Mouse (Mus musculus): Measurements from ENCODE around the gene Coro7.
"Not testable (repeated sequence)": the region's sequence is repeated elsewhere in the genome, so short reads cannot be mapped to it uniquely, and the experiment has no call there.

The Coro7 gene

DNA sequence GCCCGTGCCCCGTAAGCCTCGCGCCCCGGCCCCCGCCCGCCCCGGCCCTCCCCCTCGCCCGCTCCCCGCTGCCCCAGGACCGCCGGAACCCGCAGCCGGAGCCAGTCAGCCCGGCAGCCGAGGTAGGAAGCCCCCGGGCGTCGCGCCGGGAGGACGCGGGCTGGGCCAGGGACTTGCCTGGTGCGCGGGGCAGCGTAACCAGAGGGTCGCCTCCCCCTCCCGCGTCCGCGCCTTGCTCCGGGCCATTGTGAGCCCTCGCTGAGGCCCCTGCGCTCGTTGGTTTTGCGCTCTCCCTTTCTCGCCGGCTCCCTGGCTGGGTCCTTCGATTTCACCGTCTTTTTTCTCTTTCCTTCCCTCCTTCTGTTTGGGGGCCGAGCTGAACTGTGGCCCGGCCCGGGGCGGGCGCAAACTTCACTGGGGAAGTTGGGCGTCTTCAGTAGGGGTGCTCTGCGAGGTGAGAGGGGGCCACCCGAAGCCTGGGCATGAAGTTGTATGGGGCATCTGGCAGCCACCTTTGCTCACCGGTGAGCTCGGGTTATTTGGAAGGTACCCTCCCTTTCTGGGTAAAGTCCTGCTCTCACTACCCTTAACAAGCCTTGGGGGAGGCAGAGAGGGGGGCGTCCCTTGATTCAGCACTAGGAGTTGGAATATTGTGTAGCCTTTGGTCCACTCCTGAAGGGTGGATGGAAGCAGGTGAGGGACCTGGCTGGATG is 84.6 kb downstream of the Coro7 start:
- DNase-seq (ENCODE audit: low spot score) = no peak

DNA sequence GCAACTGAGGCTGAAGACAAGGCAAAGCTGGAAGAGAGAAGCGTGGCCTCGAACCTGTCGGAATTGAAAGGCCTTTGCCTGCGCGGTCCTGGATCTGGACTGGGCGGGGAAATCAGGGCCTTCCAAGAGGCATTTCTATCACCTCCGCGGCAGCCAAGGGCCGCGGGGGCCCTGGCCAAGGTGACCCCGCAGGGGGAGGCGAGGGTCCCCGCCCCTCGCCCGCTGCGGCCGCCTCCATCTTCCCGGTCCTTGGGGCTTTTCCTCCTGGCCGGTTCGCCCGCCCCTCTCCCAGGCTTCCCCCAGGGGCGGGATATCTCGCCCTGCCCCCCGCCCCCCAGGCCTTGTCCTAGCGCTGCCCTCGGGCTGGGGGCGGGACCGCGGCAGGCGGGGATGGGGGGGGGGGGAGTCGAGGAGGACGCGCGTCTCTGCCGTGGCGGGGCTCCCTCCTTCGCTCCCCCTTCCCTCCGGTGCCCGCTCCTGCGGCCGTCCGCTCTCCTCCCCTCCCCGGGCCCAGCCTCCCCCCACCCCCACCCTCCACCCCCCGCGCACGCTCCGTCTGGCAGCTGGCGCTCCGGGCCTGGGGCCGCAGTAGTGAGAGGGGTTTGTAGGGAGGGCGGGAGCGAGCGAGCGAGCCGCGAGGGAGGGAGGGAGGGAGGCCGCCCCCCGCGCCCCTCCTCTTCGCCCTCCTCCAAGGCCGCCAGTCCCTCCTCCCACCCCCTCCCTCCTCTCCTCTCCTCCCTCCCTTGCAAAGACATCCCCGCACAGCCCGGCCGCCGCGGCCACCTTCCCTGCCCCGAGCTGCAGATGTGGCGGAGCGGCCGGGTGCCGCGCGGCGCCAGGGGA is 85.4 kb downstream of the Coro7 start, which contains the start of gene Glis2:
Gene Glis2, plus strand, starts transcription at position 743 of the 843 bp plus-strand sequence.
- DNase-seq (ENCODE audit: low spot score) = peak; percentile 92

DNA sequence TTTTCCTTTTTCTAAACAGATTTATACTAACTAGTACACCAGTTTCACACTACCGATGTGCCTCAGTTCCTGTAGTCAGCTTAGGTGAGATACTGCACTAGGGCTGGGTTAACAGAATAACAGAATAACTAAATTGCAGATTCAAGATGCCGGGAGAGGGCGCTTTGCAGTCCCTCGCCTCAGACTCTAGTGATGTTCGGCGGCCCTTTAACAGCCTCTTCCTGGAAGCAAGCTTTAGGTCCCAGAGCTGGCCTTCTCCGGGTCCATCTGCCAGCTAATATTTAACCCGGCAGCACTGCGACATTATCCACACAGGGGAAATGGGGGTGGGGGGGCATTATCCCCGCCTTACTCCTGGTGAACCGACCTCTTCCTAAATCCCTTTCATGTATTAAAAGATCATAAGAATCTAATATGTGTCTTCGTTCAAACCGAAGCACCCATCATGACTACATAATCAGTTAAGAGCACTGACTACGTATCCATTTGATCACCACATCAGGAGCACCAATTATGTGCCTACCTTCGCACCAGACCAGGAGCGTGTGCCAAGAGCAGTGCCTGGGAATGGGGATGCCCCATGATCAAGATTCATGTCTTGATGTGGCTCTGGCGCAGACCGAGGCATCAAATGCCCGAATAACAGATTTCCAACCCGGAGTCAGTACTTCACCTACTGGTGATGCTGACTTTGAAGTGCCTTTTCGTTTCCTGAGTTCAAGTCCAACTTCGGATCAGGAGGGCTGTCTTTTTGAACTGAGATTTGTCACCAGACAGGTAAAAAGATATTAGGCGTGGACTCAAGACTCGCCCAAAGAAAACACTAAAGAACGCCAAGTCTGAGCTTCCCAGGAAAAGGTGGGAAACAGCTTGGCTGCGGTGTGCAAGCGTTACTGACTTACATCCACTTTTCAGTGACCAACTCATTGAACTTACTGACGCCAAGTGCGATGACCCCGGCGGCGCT is 86.4 kb downstream of the Coro7 start:
- DNase-seq (ENCODE audit: low spot score) = peak; percentile 82

GRCm38 (mm10) chr16:4590236-4590635 is 89.3 kb downstream of the Coro7 start:
- no peak for DNase-seq (ENCODE audit: low spot score)

DNA sequence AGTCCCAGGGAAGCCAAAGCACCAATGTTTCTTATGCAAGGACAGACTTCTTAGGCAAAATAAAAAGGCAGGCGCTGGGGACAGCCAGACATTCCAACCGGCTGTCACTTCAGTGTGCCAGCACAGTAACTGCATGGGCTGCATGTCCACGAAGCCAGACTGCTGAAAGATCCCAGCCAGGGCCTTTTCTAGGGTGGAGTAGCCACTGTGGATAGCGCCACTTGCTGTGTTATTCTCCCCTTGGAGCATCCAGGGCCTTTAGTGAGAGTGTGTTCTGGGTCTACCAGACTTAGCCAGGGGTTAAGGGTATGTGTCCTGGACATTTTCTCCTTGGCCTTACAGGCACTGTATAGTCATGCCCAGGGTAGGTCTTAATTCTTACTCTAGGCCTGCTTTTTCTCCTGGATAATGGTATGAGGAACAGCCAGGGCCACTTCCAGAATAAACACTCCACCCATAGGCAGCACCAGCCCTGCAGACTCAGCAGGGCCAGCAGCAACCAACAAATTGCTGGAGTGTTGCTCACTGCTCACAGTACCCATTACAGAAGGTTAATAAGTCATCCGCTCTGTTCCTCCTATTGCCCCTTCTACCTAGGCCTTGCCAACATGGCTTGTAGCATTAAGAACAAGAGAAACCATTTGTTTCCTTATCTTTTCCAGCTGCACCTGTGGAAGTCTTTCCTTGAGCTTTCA is 91.9 kb downstream of the Coro7 start:
- DNase-seq (ENCODE audit: low spot score) = no peak

- peak; percentile 99 for DNase-seq (ENCODE audit: low spot score)
These were observed 93.0 kb downstream of the Coro7 start for GRCm38 (mm10) chr16:4586531-4587123.

GRCm38 (mm10) chr16:4585642-4586530 is 93.7 kb downstream of the Coro7 start:
- DNase-seq (ENCODE audit: low spot score) = no peak

GRCm38 (mm10) chr16:4584438-4584837 is 95.1 kb downstream of the Coro7 start:
- no peak for DNase-seq (ENCODE audit: low spot score)

DNA sequence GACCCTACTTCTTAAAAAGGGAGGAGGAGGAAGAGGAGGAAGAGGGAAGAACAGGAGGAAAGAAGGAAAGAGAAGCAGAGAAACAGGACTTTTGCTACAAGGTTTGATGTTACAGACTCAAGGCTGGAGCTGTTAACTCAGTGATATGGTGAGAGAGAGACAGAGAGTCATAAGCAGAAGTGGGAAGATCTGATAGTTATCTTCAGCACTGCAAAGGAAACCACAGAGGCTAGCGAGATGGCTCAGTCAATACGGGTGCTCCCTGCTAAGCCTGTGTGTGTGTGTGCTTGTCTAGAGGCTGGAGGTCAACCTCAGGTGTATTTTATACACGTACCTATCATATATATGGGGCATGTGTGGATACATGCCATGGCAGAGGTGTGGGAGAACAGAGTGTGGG is 95.8 kb downstream of the Coro7 start:
- DNase-seq (ENCODE audit: low spot score) = no peak

GRCm38 (mm10) chr16:4581179-4581578 is 98.4 kb downstream of the Coro7 start:
- not testable (repeated sequence) for DNase-seq (ENCODE audit: low spot score)

GRCm38 (mm10) chr16:4578630-4579029 is 100.9 kb downstream of the Coro7 start:
- DNase-seq (ENCODE audit: low spot score) = no peak

- DNase-seq (ENCODE audit: low spot score) = no peak
These were observed 102.7 kb downstream of the Coro7 start for GRCm38 (mm10) chr16:4576873-4577272.

Data from retina, embryonic 14.5 days (tissue).